Mouse (Mus musculus) myocyte (in vitro differentiated cells): ENCODE measurements around the gene Slc35e3.

Source experiments
- CEBPB ChIP-seq: IDR thresholded peaks from 2 replicates; pipeline ENCODE4 v1.6.1; 2011; ENCODE audit warnings: mild to moderate bottlenecking, moderate library complexity; ENCODE audit not compliant: poor library complexity, insufficient read depth, severe bottlenecking
- E2F4 ChIP-seq: IDR thresholded peaks from one replicate; pipeline ENCODE4 v1.6.1; 2011; ENCODE audit warnings: mild to moderate bottlenecking, control low read depth, moderate library complexity; ENCODE audit not compliant: insufficient read depth
- MAX ChIP-seq: IDR thresholded peaks from one replicate; pipeline ENCODE4 v1.6.1; 2011; ENCODE audit warnings: low read depth, mild to moderate bottlenecking, control low read depth
- MYOD1 ChIP-seq, 3 experiments: IDR thresholded peaks; one replicate each; pipeline ENCODE4 v1.6.1; 2011; ENCODE audit warnings: control low read depth in 2 of 3, low read depth in 2 of 3, mild to moderate bottlenecking in 2 of 3, moderate library complexity in 1 of 3; ENCODE audit not compliant: insufficient read length in 2 of 3, control insufficient read depth in 1 of 3
- MYOG ChIP-seq, 3 experiments: IDR thresholded peaks; one replicate each; pipeline ENCODE4 v1.6.1; 2011; ENCODE audit warnings: control low read depth in 2 of 3, low read depth in 2 of 3, mild to moderate bottlenecking in 2 of 3; ENCODE audit not compliant: insufficient read length in 2 of 3, control insufficient read depth in 1 of 3, insufficient read depth in 1 of 3
- POLR2A ChIP-seq: IDR thresholded peaks from one replicate; pipeline ENCODE4 v1.6.1; 2011; ENCODE audit warnings: low read depth, mild to moderate bottlenecking, control low read depth, moderate library complexity; ENCODE audit not compliant: insufficient read length
- POLR2AphosphoS2 ChIP-seq: IDR thresholded peaks from one replicate; pipeline ENCODE4 v1.6.1; 2011; ENCODE audit warnings: low read depth, control low read depth; ENCODE audit not compliant: insufficient read length
- USF1 ChIP-seq: IDR thresholded peaks from one replicate; pipeline ENCODE4 v1.6.1; 2011; ENCODE audit warnings: low read depth, mild to moderate bottlenecking, control low read depth, moderate library complexity

GRCm38 (mm10) chr10:117757796-117758342, 11.7 kb upstream of the Slc35e3 start:
- TF ChIP-seq USF1: no peak
- no peak for TF ChIP-seq POLR2A
- no peak for TF ChIP-seq POLR2AphosphoS2
- TF ChIP-seq MAX: no peak
- TF ChIP-seq E2F4: no peak
- no peak for TF ChIP-seq MYOG (IDR thresholded peaks at IDR 0.05; ENCODE audit: control insufficient read depth in 1 of 3, insufficient read depth in 1 of 3, insufficient read length in 2 of 3, low read depth in 2 of 3)
- no peak for TF ChIP-seq MYOD1 (IDR thresholded peaks at IDR 0.05; ENCODE audit: control insufficient read depth in 1 of 3, insufficient read length in 2 of 3, low read depth in 2 of 3)
- TF ChIP-seq CEBPB: no peak
